Mouse (Mus musculus) liver, embryonic 13.5 days (tissue): ENCODE results near the gene Gpr107. TPM values are rescaled to one million over a fixed set of nuclear protein-coding genes. Genes with fewer than 3 reads are reported as not detected.

Experiments
- ATAC-seq: fragments of 200-750 bp; cut with Nextera tagmentation; 2 replicates; pipeline ENCODE4 v1.8.0; 2017; ENCODE audit warnings: low read depth, mild to moderate bottlenecking, moderate number of reproducible peaks, moderate library complexity
- DNase-seq: peaks from one replicate; pipeline ENCODE4 v3.0.0; 2022
- H3K27ac ChIP-seq: fragments of 300-500 bp; sonication (generic); 2 replicates; pipeline ENCODE4 v1.5.1; 2015; ENCODE audit warnings: moderate library complexity, mild to moderate bottlenecking, inconsistent platforms
- H3K27me3 ChIP-seq: fragments of 300-500 bp; sonication (generic); 2 replicates; pipeline ENCODE4 v1.6.1; 2015; ENCODE audit warnings: mild to moderate bottlenecking, inconsistent platforms
- H3K36me3 ChIP-seq: fragments of 300-500 bp; sonication (generic); 2 replicates; pipeline ENCODE4 v1.6.1; 2015; ENCODE audit warnings: mild to moderate bottlenecking, inconsistent platforms
- H3K4me1 ChIP-seq: fragments of 300-500 bp; sonication (generic); replicated peaks from 2 replicates; pipeline ENCODE4 v1.6.1; 2015; ENCODE audit warnings: inconsistent platforms
- H3K4me2 ChIP-seq: fragments of 300-500 bp; sonication (generic); 2 replicates; pipeline ENCODE4 v1.6.1; 2015; ENCODE audit warnings: inconsistent platforms, mild to moderate bottlenecking, moderate library complexity
- H3K4me3 ChIP-seq: fragments of 300-500 bp; sonication (generic); replicated peaks from 2 replicates; pipeline ENCODE4 v1.5.1; 2015; ENCODE audit warnings: mild to moderate bottlenecking, inconsistent platforms
- H3K9ac ChIP-seq: fragments of 300-500 bp; sonication (generic); 2 replicates; pipeline ENCODE4 v1.6.1; 2015; ENCODE audit warnings: mild to moderate bottlenecking, inconsistent platforms
- H3K9me3 ChIP-seq: fragments of 300-500 bp; sonication (generic); replicated peaks from 2 replicates; pipeline ENCODE4 v1.6.1; 2016; ENCODE audit warnings: inconsistent platforms
- WGBS: fragments of 180-500 bp; shearing (Covaris S2); methylation state at CpG from one replicate; pipeline ENCODE4 v1.1.7; 2015; ENCODE audit not compliant: insufficient replicate concordance; 5-methylcytosine and 5-hydroxymethylcytosine counted together
- polyA plus RNA-seq: library from polyadenylated mRNA; unstranded; fragments of >200 nt; fragmentation: Nextera tagmentation; extraction: Ambion mirVana; gene quantifications from 2 replicates; pipeline ENCODE4 v1.2.1, GENCODE M21; 2015

Gpr107 gene
- 11.8 and 14.1 TPM in 2 replicates for polyA plus RNA-seq

DNA sequence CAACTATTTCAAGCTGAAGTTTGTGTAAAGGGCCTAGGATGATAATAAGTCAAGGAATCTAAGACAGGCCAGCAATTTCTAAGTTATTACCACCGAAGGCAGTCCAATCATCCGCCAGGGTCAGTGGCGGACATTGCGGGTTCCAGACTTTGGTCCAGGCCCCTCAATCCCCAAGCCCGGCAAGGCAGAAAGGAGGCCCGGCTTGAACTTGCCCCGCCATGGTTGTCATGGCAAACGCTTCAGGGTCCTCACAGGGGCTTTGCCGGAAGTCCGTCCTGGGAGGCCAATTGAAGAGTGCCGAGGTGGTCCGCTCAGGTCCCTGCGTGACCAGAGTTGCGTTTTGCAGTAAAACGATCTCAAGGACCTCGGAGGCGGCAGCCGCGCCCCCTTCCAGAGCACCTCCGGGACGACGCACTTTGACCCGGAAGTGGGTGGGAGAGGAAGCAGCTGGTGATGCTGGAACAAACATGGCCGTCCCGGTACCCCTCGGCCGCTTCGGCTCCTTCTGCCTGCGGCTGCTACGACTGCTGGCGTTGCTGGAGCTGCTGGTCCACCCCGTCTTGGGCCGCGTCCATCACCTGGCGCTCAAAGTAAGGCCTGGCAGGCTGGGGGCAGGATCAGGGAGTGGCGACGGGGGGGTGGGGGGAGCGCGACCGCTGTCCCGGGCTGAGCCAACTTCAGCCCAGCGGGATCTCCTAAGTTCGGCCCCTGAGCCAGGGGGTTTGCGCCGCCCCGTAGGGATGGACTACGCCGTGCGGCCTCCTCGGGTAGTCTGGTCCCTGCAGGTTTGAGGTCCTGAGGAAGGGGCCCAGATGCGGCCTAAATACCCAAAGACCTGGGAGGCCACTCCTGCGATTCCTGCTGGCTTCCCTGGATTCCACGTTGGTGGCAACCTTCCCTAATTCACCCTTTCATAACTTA lies at the start of gene Gpr107:
TSS of gene Gpr107 (plus strand) at position 425 of the 921 bp plus-strand sequence.
- ATAC-seq, result peak; percentile 83
- Histone ChIP-seq H3K9me3 (no peaks in the 10 kb centered on the region), H3K4me1 (peaks cover 45% of the 10 kb centered on the region), H3K36me3 (0 out of 2 replicates have a peak, but pooled peaks cover 3% of the 10 kb centered on the region), H3K4me3 (peak within 1 kb of the TSS; percentile 96), H3K4me2 (peak within 1 kb of the TSS; percentile 84), H3K9ac (peak within 1 kb of the TSS; percentile 87), H3K27ac (peak within 1 kb of the TSS; percentile 71), H3K27me3 (no peaks in the 10 kb centered on the region)
- under 1% methylated on average over 53 of the region's 53 CpGs for whole genome bisulfite sequencing
- peak; percentile 69 for DNase-seq

DNA sequence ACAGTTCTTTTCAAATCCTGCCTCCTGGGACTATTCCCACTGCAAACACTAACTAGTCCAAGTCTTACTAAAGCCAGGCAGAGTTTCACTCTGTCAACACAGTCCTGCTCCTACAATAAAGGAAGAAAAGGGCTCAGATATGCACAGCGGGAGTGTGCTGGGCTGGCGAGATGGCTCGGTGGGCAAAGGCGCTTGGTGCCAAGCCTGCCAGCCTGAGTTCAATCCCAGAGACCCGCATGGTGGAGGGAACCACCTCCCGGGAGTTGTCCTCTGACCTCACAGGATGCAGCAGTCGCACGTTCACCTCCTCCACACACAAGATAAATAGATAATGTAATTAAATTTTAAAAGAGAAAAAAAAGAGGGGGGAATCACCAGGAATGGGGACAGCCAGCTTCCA lies 48.8 kb upstream of the Gpr107 start:
- H3K4me3 ChIP-seq, result no peak overlapping the region
- H3K36me3 ChIP-seq, result peaks cover 12% of the 10 kb centered on the region
- peaks cover 37% of the 10 kb centered on the region for H3K4me1 ChIP-seq
- DNase-seq (no peak), ATAC-seq (no peak)
- 65% methylated on average over 8 of the region's 8 CpGs for WGBS
- H3K27me3 ChIP-seq, result no peaks in the 10 kb centered on the region
- H3K4me2 ChIP-seq, result no peak overlapping the region
- H3K9ac ChIP-seq, result no peak overlapping the region
- no peaks in the 10 kb centered on the region for H3K9me3 ChIP-seq
- H3K27ac ChIP-seq, result 0 out of 2 replicates have a peak overlapping the region, but pooled peaks have one; percentile 11

DNA sequence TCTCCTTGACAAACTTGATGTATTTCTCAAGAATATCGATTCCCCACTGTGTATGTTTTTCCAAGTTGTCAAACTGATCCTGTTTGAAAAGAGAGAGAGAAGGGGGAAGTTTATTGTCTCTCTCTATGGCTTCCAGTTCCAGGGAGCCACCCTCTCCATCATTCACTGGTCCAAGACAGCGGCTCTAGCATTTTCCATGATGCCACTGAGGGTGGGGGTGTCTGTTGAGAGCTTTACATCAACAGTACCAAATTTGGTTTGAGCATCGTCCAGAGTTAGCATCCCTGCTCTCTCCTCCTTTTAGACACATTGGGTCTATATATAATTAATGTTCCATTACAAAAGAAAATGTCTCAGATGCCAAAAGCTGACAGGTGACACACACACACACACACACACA lies 46.8 kb upstream of the Gpr107 start:
- Histone ChIP-seq H3K27ac (no peak overlapping the region), H3K36me3 (peaks cover 2% of the 10 kb centered on the region), H3K4me1 (peaks cover 57% of the 10 kb centered on the region), H3K9ac (no peak overlapping the region), H3K9me3 (no peaks in the 10 kb centered on the region), H3K27me3 (no peaks in the 10 kb centered on the region), H3K4me3 (no peak overlapping the region), H3K4me2 (no peak overlapping the region)
- DNase-seq (no peak), ATAC-seq (no peak)
- 76% methylated on average over 3 of the region's 3 CpGs for WGBS

DNA sequence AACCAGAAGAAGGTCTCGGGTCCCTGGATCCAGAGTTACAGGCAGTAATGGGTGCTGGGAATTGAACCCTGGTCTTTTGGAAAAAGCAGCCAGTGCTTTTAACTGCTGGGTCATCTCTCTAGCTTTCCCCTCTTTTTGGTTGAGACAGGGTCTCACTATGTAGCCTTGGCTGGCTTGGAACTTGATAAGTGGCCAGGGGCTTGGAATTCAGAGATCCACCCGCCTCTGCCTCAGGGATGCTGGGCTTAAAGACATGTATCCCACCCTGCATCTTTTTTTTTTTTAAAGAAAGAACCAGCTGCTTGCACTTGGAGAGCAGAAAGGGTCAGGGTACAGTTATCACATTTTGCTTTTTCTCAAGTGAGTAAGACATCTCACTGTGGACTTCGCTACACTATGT lies 46.1 kb upstream of the Gpr107 start:
- Histone ChIP-seq H3K4me1 (peaks cover 60% of the 10 kb centered on the region), H3K36me3 (no peaks in the 10 kb centered on the region), H3K9me3 (no peaks in the 10 kb centered on the region), H3K27me3 (no peaks in the 10 kb centered on the region), H3K9ac (no peak overlapping the region), H3K4me3 (no peak overlapping the region), H3K4me2 (no peak overlapping the region), H3K27ac (no peak overlapping the region)
- DNase-seq (no peak), ATAC-seq (no peak)
- WGBS, result 73% methylated on average over 3 of the region's 3 CpGs

DNA sequence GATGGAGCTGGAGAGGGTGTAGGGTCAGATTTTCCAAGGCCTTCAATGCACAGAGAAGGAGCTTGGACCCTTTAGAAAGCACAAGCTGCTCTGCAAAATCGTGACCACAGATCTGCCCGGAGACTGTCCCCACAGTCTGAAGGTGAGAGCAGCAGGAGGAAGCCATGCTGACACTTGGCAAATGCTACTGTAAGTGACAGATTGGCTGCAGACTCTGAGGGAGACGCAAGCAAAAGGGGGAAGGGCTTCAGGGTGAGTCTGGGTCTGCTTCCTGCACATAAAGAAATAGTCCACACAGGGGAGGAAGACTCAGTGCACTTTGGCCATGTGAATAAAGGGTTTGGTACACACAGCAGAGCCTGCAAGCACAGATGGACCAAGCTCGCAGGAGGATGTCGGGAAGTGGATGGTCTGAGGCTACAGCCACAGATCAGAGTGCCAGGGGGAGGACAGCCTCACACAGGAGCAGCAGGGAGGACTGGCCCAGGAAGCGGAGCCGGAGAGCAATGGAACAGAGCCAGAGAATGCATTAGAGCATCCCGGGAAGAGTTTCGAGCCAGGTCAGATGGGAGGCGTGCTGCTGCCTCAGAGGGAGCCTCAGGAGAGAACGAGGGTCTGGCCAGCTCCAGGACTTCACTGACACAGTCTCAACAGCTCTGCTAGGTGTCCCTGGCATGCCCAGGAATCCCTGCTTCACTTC lies 45.3 kb upstream of the Gpr107 start:
- peak overlapping the region; percentile 32; the same call in 1 of the 2 replicates for H3K27ac ChIP-seq
- ATAC-seq, result no peak
- no peaks in the 10 kb centered on the region for H3K9me3 ChIP-seq
- DNase-seq, result no peak
- H3K4me3 ChIP-seq, result no peak overlapping the region
- H3K9ac ChIP-seq, result no peak overlapping the region
- 52% methylated on average over 11 of the region's 11 CpGs for WGBS
- no peaks in the 10 kb centered on the region for H3K27me3 ChIP-seq
- no peak overlapping the region for H3K4me2 ChIP-seq
- peaks cover 60% of the 10 kb centered on the region for H3K4me1 ChIP-seq
- no peaks in the 10 kb centered on the region for H3K36me3 ChIP-seq

DNA sequence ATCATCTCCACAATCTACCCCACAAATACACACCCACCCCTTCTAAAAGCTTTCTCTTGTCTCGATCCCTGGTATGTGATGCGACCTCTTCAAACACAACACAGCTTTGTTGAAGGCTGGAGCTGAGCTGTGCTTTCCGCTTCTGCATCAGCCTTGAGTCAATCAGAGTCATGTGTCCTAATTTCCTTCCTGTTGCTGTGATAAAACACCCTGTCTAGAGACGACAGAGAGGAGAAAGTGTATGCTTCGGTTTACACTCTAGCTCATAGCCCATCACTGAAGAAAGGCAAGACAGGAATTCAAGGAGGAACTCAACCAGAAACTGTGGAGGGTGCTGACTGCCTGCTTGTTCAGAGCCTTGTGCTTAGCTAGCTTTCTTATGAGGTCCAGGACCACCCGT lies 43.9 kb upstream of the Gpr107 start:
- no peaks in the 10 kb centered on the region for H3K9me3 ChIP-seq
- no peak overlapping the region for H3K4me2 ChIP-seq
- no peak for ATAC-seq
- H3K27me3 ChIP-seq, result no peaks in the 10 kb centered on the region
- peaks cover 64% of the 10 kb centered on the region for H3K4me1 ChIP-seq
- H3K27ac ChIP-seq, result no peak overlapping the region; the same call in 1 of the 2 replicates
- no peak overlapping the region for H3K4me3 ChIP-seq
- H3K36me3 ChIP-seq, result 0 out of 2 replicates have a peak, but pooled peaks cover 3% of the 10 kb centered on the region
- DNase-seq, result no peak
- WGBS, result 32% methylated on average over 6 of the region's 6 CpGs
- no peak overlapping the region for H3K9ac ChIP-seq

DNA sequence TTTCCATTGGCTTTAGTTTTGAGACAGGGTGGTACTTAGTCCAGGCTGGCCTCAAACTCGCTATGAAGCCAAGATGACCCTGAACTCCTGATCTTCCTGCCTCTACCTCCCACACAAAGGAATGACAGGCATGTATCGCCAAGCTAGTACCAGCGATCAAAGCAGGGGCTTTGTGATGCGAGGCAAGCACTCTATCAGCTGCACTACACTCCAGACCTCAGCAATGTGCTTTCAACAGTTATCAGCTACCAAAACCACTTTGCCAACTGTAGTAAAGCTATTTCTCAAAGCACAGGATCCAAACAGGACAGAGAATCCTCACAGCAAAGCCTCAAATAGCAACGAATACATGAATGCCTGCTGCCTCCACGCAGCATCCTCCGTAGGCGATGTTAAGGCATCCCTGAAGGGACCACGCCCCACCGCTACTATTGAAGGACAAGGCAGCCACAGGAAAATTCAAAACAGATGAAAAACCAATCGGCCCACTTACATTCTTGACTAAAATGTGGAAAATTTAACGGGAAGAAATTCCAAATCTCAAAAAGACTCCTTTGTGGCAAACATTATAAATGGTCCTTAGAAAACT lies 42.1 kb upstream of the Gpr107 start:
- 0 out of 2 replicates have a peak, but pooled peaks cover 3% of the 10 kb centered on the region for H3K36me3 ChIP-seq
- DNase-seq (no peak), ATAC-seq (peak; percentile 54)
- H3K9me3 ChIP-seq, result no peaks in the 10 kb centered on the region
- H3K4me2 ChIP-seq, result peak overlapping the region; percentile 0; the same call in 1 of the 2 replicates
- H3K4me1 ChIP-seq, result peaks cover 68% of the 10 kb centered on the region
- no peak overlapping the region for H3K4me3 ChIP-seq
- H3K9ac ChIP-seq, result no peak overlapping the region
- H3K27me3 ChIP-seq, result no peaks in the 10 kb centered on the region
- 25% methylated on average over 12 of the region's 12 CpGs for WGBS
- 0 out of 2 replicates have a peak overlapping the region, but pooled peaks have one; percentile 8 for H3K27ac ChIP-seq

DNA sequence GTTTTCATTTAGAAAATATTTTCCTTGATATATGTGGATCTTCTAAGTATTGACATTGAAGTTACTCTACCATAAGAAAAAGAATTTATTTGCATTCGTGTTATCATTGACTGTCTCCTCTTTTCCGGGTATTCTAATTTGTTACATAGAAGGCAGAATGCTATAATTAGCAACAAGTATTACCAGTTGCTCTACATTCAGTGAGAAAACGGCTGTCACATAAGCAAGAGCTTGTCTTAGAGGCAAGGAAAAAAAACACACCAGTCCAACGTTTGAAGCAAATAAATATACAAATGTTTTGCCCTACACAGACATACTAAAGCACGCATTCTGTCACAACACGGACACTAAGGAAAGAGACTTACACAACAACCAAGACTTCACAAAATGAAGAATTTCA lies 40.4 kb upstream of the Gpr107 start:
- Histone ChIP-seq H3K4me1 (peaks cover 80% of the 10 kb centered on the region), H3K27ac (no peak overlapping the region), H3K4me2 (no peak overlapping the region), H3K27me3 (no peaks in the 10 kb centered on the region), H3K9me3 (no peaks in the 10 kb centered on the region), H3K36me3 (0 out of 2 replicates have a peak, but pooled peaks cover 3% of the 10 kb centered on the region), H3K9ac (no peak overlapping the region), H3K4me3 (no peak overlapping the region)
- DNase-seq (no peak), ATAC-seq (no peak)
- 60% methylated on average over 6 of the region's 6 CpGs for WGBS

DNA sequence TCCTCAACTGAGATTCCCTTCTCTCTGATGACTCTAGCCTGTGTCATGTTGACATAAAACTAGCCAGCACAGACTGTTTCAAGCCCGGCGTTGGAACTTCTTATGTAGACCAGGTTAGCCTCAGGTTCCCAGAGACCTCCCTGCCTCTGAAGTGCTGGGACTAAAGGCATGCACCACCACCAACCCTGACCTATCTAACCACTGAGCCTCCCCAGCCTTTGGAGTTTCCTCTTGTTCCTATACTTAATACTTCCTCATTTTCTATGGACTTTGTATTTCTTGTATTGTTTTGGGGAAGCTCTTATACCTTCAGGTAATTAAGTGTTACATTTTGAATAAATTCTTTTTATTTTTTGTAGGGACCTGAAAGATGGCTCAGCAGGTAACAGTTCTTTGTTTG lies 37.9 kb upstream of the Gpr107 start:
- 57% methylated on average over 2 of the region's 2 CpGs for WGBS
- H3K27ac ChIP-seq, result no peak overlapping the region
- DNase-seq, result no peak
- no peaks in the 10 kb centered on the region for H3K9me3 ChIP-seq
- H3K9ac ChIP-seq, result no peak overlapping the region
- H3K4me3 ChIP-seq, result no peak overlapping the region
- no peaks in the 10 kb centered on the region for H3K27me3 ChIP-seq
- H3K36me3 ChIP-seq, result 0 out of 2 replicates have a peak, but pooled peaks cover 3% of the 10 kb centered on the region
- H3K4me1 ChIP-seq, result peaks cover 76% of the 10 kb centered on the region
- H3K4me2 ChIP-seq, result no peak overlapping the region
- ATAC-seq, result no peak

DNA sequence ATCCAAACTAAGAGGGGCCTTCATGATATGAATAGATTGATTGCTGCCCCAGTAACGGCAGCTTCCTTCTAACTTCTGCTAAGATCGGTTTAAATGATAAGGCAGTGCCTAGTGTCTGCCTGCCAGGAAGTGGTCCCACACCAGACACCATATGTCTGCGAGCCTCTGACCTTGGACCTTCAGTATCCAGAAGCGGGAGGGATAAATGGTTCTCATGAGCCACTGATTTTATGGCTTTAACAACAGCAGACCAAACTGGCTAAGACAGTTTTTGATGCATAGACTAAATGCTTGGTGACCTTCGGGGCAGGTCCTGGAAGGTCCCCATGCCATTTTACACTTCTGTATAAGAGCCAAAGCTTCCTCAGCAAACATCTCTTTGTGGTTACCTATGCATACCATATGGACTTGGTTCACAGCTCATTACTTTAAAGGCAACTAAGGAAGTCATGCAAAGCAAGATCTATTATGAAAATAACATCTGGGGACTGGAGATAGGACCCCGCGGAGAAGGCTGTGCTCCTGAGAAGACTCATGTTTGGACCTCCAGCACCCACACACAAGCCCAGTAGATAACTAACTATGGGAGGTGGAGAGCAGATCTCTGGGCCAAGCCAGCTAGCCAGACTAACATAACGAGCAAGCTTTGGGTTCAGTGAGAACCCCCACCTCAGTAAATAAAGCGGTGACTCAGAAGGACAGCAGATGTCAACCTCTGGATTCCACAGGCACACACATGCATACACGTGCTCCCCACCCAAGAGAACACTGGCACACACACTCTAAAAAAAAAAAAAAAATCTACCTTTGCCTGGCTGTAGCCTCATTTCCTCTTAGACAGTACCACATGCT lies 36.8 kb upstream of the Gpr107 start:
- ATAC-seq (peak; percentile 80), DNase-seq (peak; percentile 49)
- peak overlapping the region; percentile 71 for H3K27ac ChIP-seq
- H3K36me3 ChIP-seq, result 0 out of 2 replicates have a peak, but pooled peaks cover 3% of the 10 kb centered on the region
- H3K4me1 ChIP-seq, result peaks cover 75% of the 10 kb centered on the region
- no peaks in the 10 kb centered on the region for H3K9me3 ChIP-seq
- H3K27me3 ChIP-seq, result no peaks in the 10 kb centered on the region
- H3K4me2 ChIP-seq, result peak overlapping the region; percentile 42
- H3K9ac ChIP-seq, result peak overlapping the region; percentile 36; the same call in 1 of the 2 replicates
- no peak overlapping the region for H3K4me3 ChIP-seq
- WGBS, result 9% methylated on average over 10 of the region's 10 CpGs
